Mouse (Mus musculus) small intestine, adult 2 months (tissue): ENCODE measurements around the gene Rnf2.

Source experiments
- CTCF ChIP-seq: fragments of 200-500 bp; IDR thresholded peaks from 2 replicates; pipeline ENCODE4 v1.5.1; 2012; ENCODE audit warnings: low read depth, mild to moderate bottlenecking, control low read depth, inconsistent platforms, low read length, moderate library complexity, mixed read lengths; ENCODE audit not compliant: insufficient replicate concordance, insufficient read length; ENCODE audit errors: extremely low read depth
- POLR2A ChIP-seq: fragments of 200-500 bp; IDR thresholded peaks from 2 replicates; pipeline ENCODE4 v1.6.1; 2012; ENCODE audit warnings: low read depth, mild to moderate bottlenecking, control low read depth, inconsistent platforms, low read length, moderate library complexity

GRCm38 (mm10) chr1:151514119-151514518, 13.4 kb upstream of the Rnf2 start:
- TF ChIP-seq CTCF (no peak), POLR2A (no peak)
